Comparison of ENCODE assay signal across 26 mouse cellular contexts in genomic region chrX:157762542-157762941, GRCm38 (mm10). TPM values are rescaled to one million over a fixed set of nuclear protein-coding genes. Genes with fewer than 3 reads are reported as not detected.
"Had no signal": no experiment of that assay in that cellular context is flagged by ENCODE, and none has a peak within 500 bp of the region (broad histone marks: within the 10 kb centered on the region; RNA-seq: fewer than 3 reads in every experiment).

No protein-coding gene starts in this region.

- H3K4me3 ChIP-seq: layer of hippocampus, adult 2 months; limb, embryonic 10.5 days; limb, embryonic 13.5 days; liver, embryonic 12.5 days; liver, embryonic 15.5 days; lung, embryonic 15.5 days had no signal

- ATAC-seq: liver, embryonic 12.5 days had no signal

- DNase-seq: kidney, postnatal 25 days; layer of hippocampus, adult 9-11 months; liver; lung, adult 18-20 months; lung, postnatal 14 days; lung, postnatal 4 days; midbrain, embryonic 14.5 days; retina, postnatal 1 day; right cerebral cortex, postnatal 25 days; spleen, adult 18-20 months; thymus, adult 2 months; thymus, postnatal 14 days; thymus, postnatal 4 days had no signal

- H3K27me3 ChIP-seq: liver, embryonic 12.5 days; liver, embryonic 15.5 days; lung, embryonic 15.5 days had no signal

- H3K4me1 ChIP-seq: limb, embryonic 10.5 days; limb, embryonic 13.5 days; liver, embryonic 12.5 days; liver, embryonic 15.5 days; lung, embryonic 15.5 days had no signal

- H3K27ac ChIP-seq: kidney, postnatal 0 days; layer of hippocampus, adult 2 months; limb, embryonic 10.5 days; limb, embryonic 13.5 days; liver, embryonic 12.5 days; liver, embryonic 15.5 days; lung, embryonic 15.5 days; stomach, postnatal 0 days had no signal

RNA-seq across cellular contexts. Expression of gene Klhl34, which starts 55.7 kb away (rescaled TPM):
- total RNA-seq: layer of hippocampus, postnatal 25 days; megakaryocyte progenitor cell, adult 5-6 weeks; megakaryocyte-erythroid progenitor cell, adult 5-6 weeks; midbrain, postnatal 0 days had no signal
- polyA plus RNA-seq: large intestine, adult 2 months; liver, embryonic 12.5 days; liver, embryonic 15.5 days had no signal
